Mouse (Mus musculus): Measurements from ENCODE around the gene Gimap9. TPM values are rescaled to one million over a fixed set of nuclear protein-coding genes. Genes with fewer than 3 reads are reported as not detected.
A peak's percentile ranks its signal among the peaks of the same experiment; 100 is the strongest.

The Gimap9 gene
- total RNA-seq (2014; rRNA removed) (0.55 and 0.71 TPM in 2 replicates), polyA plus RNA-seq (2015; fragmentation: Nextera tagmentation; extraction: Ambion mirVana) (1.1 TPM in 2 replicates)

GRCm38 (mm10) chr6:48675931-48676859, at the start of gene Gimap9:
Gimap9 (plus strand) TSS chr6:48676129.
- Histone ChIP-seq H3K9ac (replicated peaks; ENCODE audit: low read length, poor library complexity, severe bottlenecking) (no peak within 1 kb of the TSS), H3K27ac (ENCODE audit: low read depth, low read length) (no peak within 1 kb of the TSS), H3K9me3 (ENCODE audit: low read length) (no peaks in the 10 kb centered on the region), H3K4me2 (ENCODE audit: low read depth, low read length, poor library complexity, severe bottlenecking) (peak within 1 kb of the TSS; percentile 29), H3K4me3 (ENCODE audit: low read depth, low read length) (no peak within 1 kb of the TSS), H3K36me3 (ENCODE audit: insufficient read depth, low read length) (no peaks in the 10 kb centered on the region), H3K27me3 (ENCODE audit: insufficient read depth, low read length) (no peaks in the 10 kb centered on the region), H3K4me1 (ENCODE audit: insufficient read depth, low read length) (no peaks in the 10 kb centered on the region)
- WGBS: 23% methylated on average over 13 of the region's 13 CpGs
- TF ChIP-seq CTCF (IDR thresholded peaks at IDR 0.05): no peak
- DNase-seq (ENCODE audit: low spot score): no peak
- no peak for ATAC-seq (ENCODE audit: low FRiP score)

- DNase-seq (ENCODE audit: low spot score): no peak
- 21% methylated on average over 8 of the region's 8 CpGs for WGBS
- Histone ChIP-seq H3K4me2 (ENCODE audit: low read depth, low read length, poor library complexity, severe bottlenecking) (peak within 1 kb of the TSS; percentile 81), H3K36me3 (ENCODE audit: insufficient read depth, low read length) (no peaks in the 10 kb centered on the region; the same call in 1 of the 2 replicates), H3K4me3 (ENCODE audit: low read depth, low read length) (peak within 1 kb of the TSS; percentile 53), H3K4me1 (ENCODE audit: insufficient read depth, low read length) (peaks cover 16% of the 10 kb centered on the region), H3K9me3 (ENCODE audit: low read length) (no peaks in the 10 kb centered on the region), H3K9ac (replicated peaks; ENCODE audit: low read length, poor library complexity, severe bottlenecking) (peak within 1 kb of the TSS; percentile 63), H3K27me3 (ENCODE audit: insufficient read depth, low read length) (0 out of 2 replicates have a peak, but pooled peaks cover 7% of the 10 kb centered on the region), H3K27ac (ENCODE audit: low read depth, low read length) (no peak within 1 kb of the TSS; the same call in 1 of the 2 replicates)
- ATAC-seq (ENCODE audit: low FRiP score): no peak
- TF ChIP-seq CTCF (IDR thresholded peaks at IDR 0.05): no peak
Observed at GRCm38 (mm10) chr6:48626464-48626863, 49.5 kb upstream of the Gimap9 start, which contains the start of gene AI854703. AI854703 (plus strand) TSS chr6:48626764.

- under 1% methylated on average over 32 of the region's 32 CpGs for WGBS
- ATAC-seq (ENCODE audit: low FRiP score): peak; percentile 64; the same call in 1 of the 2 replicates
- peak overlapping the region; percentile 53 for H3K4me3 ChIP-seq (ENCODE audit: low read depth, low read length)
- H3K4me1 ChIP-seq (ENCODE audit: insufficient read depth, low read length): peaks cover 16% of the 10 kb centered on the region
- peak overlapping the region; percentile 81 for H3K4me2 ChIP-seq (ENCODE audit: low read depth, low read length, poor library complexity, severe bottlenecking)
- peak; percentile 36; the same call in 1 of the 2 replicates for TF ChIP-seq CTCF (IDR thresholded peaks at IDR 0.05)
- DNase-seq (ENCODE audit: low spot score): peak; percentile 72
- no peaks in the 10 kb centered on the region for H3K9me3 ChIP-seq (ENCODE audit: low read length)
- H3K36me3 ChIP-seq (ENCODE audit: insufficient read depth, low read length): no peaks in the 10 kb centered on the region; the same call in 1 of the 2 replicates
- H3K27me3 ChIP-seq (ENCODE audit: insufficient read depth, low read length): 0 out of 2 replicates have a peak, but pooled peaks cover 7% of the 10 kb centered on the region
- H3K27ac ChIP-seq (ENCODE audit: low read depth, low read length): no peak overlapping the region; the same call in 1 of the 2 replicates
- H3K9ac ChIP-seq (replicated peaks; ENCODE audit: low read length, poor library complexity, severe bottlenecking): peak overlapping the region; percentile 63
Observed at GRCm38 (mm10) chr6:48626984-48627383, 48.9 kb upstream of the Gimap9 start.

- H3K4me2 ChIP-seq (ENCODE audit: low read depth, low read length, poor library complexity, severe bottlenecking): peak overlapping the region; percentile 81
- H3K27ac ChIP-seq (ENCODE audit: low read depth, low read length): no peak overlapping the region
- ATAC-seq (ENCODE audit: low FRiP score): no peak
Observed at GRCm38 (mm10) chr6:48627511-48627924, 48.4 kb upstream of the Gimap9 start.

GRCm38 (mm10) chr6:48628377-48628776, 47.6 kb upstream of the Gimap9 start:
- WGBS: 83% methylated on average over 3 of the region's 3 CpGs
- Histone ChIP-seq H3K9ac (replicated peaks; ENCODE audit: low read length, poor library complexity, severe bottlenecking) (no peak overlapping the region), H3K27ac (ENCODE audit: low read depth, low read length) (no peak overlapping the region), H3K36me3 (ENCODE audit: insufficient read depth, low read length) (peaks cover 2% of the 10 kb centered on the region; the same call in 1 of the 2 replicates), H3K4me3 (ENCODE audit: low read depth, low read length) (no peak overlapping the region), H3K9me3 (ENCODE audit: low read length) (no peaks in the 10 kb centered on the region), H3K4me1 (ENCODE audit: insufficient read depth, low read length) (peaks cover 16% of the 10 kb centered on the region), H3K4me2 (ENCODE audit: low read depth, low read length, poor library complexity, severe bottlenecking) (peak overlapping the region; percentile 81; the same call in 1 of the 2 replicates), H3K27me3 (ENCODE audit: insufficient read depth, low read length) (0 out of 2 replicates have a peak, but pooled peaks cover 7% of the 10 kb centered on the region)
- TF ChIP-seq CTCF (IDR thresholded peaks at IDR 0.05): no peak
- DNase-seq (ENCODE audit: low spot score) (no peak), ATAC-seq (ENCODE audit: low FRiP score) (no peak)

More at GRCm38 (mm10) chr6:48627511-48627924, 48.4 kb upstream of the Gimap9 start:
- 2% methylated on average over 7 of the region's 7 CpGs for whole genome bisulfite sequencing
- 0 out of 2 replicates have a peak, but pooled peaks cover 7% of the 10 kb centered on the region for H3K27me3 ChIP-seq (ENCODE audit: insufficient read depth, low read length)
- DNase-seq (ENCODE audit: low spot score): no peak
- peaks cover 16% of the 10 kb centered on the region for H3K4me1 ChIP-seq (ENCODE audit: insufficient read depth, low read length)
- no peak for TF ChIP-seq CTCF (IDR thresholded peaks at IDR 0.05)
- H3K9ac ChIP-seq (replicated peaks; ENCODE audit: low read length, poor library complexity, severe bottlenecking): peak overlapping the region; percentile 63
- no peaks in the 10 kb centered on the region for H3K9me3 ChIP-seq (ENCODE audit: low read length)
- peaks cover 2% of the 10 kb centered on the region; the same call in 1 of the 2 replicates for H3K36me3 ChIP-seq (ENCODE audit: insufficient read depth, low read length)
- H3K4me3 ChIP-seq (ENCODE audit: low read depth, low read length): peak overlapping the region; percentile 53
